Mouse (Mus musculus) thymus, postnatal 14 days (tissue): ENCODE data around the gene 1810065E05Rik.

Experiments
- DNase-seq: peaks from one replicate; pipeline ENCODE4 v3.0.0; 2021

1810065E05Rik gene

DNA sequence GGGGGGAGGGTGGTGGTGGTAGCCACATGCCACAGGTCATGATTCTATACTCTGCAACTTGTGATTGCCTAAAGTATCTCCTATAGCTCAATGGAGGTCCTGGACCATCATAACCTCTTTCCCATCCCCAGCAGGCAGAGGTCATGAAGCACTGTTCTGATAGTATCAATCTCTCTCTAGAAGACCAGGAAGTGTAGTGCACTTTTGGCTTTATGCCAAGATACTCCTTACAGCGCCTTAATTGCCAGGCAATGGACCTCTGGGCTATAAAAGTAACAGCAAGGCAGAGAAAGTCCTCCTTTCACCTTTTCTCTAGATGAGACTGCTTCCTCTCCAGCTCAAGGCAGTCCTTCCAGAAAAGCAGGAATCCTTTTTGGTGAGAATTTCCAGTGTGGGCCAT lies at the start of gene 1810065E05Rik:
1810065E05Rik (plus strand) TSS at position 297 of the 400 bp plus-strand sequence.
- DNase-seq: no peak

DNA sequence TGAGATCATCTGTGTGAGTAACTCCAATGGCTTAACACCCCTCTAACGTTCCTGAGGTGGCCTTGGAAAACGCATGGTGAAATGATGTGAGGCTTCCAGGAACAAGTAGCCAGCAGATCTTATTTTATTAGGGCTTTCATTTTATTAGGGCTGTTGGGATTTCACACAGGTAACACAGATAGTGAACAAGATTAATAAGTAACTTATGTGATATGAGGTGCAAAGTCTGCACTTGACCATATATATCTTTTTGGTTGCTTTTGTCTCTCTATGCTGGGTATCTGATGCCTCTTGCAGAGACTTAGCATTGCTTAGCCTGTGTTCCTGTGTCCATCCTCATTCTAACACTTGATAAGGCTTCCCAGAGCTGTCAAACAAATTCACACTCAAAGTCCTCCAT lies 43.6 kb upstream of the 1810065E05Rik start:
- DNase-seq: no peak

DNA sequence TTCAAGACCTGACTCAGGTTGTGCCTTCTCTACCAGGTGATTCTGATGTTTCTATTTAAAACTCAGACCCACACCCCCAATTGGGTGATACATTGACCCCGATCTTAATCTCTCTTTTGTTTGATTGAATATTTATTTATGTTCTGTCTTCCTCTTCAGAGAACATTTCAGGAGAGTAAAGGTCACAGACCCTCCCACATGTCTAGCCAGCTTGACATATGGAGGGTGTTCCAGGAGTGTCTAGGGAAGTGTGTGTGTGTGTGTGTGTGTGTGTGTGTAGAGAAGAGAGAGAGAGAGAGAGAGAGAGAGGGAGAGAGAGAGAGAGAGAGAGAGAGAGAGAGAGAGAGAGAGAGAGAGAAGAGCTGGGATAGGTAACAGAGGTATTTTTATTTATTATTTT lies 43.2 kb upstream of the 1810065E05Rik start:
- no peak for DNase-seq

DNA sequence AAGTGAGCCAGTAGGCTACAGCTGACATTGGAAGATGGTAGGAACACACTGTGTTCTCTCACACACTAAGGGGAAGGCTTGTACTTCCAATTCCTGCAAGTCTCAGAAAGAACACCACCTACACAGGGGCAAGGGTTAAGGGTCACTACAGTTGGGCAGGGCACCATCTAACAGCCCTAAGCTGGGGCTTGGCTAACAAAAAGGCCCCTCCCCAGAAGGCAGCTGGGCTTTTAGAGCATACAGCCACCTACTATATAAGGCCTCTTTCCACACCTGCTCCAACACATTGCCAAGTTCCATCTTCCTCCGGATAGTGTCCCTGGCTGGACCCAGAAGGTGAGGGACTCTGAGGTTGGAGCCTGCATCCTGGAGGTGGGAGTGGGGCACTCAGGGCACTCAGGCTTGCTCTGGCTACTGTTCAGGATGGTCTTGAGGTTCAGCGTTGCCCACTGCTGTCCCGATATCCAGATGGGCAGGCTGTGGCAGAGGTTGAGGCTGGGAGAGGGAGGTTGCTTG lies 42.1 kb upstream of the 1810065E05Rik start, which contains the start of gene Lypd8:
Lypd8 (plus strand) TSS at position 281 of the 516 bp plus-strand sequence.
- DNase-seq: no peak

DNA sequence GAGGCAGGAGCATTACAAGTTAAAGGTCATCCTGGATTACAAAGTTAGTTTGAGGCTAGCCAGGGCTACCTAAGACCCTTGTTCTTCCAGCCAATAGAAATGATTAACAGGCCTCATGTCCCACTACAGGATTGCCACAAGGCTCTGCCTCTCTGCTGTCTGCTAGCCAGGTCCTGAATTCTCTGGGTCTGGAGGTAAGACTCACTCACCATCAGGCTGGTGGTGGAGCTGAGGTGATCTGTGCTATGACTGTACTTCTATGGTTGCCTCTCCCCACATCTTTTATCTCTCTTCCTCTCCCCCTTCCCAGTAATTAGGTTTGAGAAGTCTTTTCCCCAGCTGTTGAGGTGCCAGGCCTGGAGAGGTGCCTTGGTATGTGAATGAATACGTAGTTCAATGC lies 41.4 kb upstream of the 1810065E05Rik start:
- no peak for DNase-seq

DNA sequence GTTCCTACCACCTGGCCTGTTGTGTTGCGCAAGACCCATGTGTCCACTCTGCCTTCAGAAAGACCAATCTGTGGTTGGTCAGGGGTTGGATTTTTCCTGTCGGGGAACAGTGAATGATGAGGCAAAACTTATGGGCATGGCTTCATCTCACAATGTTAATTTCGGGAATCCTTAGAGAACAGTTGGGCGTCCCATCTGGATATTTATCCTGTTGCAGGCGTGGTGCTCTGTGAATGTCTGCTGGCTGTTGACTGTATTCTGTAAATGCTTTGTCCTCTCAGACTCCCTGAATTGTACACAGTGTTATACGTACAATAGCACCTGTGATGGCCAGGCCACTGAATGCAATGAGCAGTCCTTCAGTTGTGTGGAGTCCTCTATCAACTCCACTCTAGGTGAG lies 38.4 kb upstream of the 1810065E05Rik start:
- no peak for DNase-seq

DNA sequence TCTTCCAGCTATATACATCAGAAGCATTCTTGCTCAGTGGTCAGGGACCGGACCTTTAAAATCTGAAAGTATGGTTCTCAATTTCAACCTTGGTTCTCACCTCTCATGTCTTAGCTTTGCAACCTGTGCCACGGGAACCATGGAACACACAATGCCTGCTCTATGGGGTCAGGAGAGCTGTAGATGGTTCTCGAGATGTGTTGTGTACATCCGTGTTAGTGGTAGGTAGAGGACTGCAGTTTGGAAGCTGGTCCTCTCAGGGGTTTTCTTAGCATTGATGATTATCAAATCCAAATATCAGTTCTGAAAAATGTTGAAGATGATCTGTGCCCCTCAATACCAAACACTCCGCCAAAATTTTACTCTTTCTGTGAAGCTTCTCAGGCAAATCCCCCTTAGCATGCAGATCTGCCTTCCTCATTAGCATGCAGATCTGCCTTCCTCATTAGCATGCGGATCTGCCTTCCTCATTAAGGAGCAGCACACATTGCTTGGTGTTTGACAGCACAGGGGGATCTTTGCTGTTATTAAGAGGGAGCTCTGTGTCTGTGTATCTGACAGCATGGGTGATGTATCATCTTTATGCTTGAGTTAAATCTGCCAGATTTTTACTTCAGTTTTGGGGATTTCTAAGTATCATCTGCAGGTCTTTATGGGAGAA lies 20.8 kb upstream of the 1810065E05Rik start:
- DNase-seq: no peak

DNA sequence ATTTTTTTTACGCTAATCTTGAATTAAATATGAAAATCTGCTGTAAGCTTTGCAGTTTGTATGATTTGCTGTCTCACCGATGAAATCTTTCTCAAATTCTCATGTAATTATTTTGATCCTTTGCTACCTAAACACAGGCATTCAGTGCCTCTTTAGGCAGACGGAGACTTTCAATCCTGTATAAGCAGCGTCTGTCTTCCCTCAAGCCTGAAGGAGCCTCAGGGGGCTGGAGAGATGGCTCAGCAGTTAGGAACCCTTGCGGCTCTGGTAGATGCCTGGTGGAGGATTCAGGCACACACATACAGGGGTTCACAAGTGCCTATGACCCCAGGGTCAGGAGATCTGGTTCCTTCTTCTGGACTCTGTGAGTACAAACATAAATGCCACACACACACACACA lies 20.3 kb upstream of the 1810065E05Rik start:
- no peak for DNase-seq

DNA sequence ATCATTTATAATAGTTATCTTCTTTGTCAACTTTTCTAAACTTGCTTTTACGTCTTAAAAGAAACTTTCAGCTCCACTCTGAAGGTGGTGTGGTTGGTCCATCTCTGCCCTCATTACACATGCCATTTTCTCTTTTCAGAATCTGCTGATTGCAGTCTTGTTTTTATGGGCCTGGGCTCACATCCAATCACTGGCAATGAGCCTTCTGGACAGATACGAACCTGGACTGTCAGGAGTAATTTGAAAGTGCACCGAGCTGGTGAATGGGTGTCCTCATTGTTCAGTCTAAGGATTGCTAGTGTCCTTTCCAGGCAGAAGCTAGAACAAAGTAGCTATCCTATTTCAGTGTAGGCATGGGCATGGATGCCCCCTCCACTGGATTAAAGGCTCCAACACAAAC lies 12.8 kb upstream of the 1810065E05Rik start:
- no peak for DNase-seq

DNA sequence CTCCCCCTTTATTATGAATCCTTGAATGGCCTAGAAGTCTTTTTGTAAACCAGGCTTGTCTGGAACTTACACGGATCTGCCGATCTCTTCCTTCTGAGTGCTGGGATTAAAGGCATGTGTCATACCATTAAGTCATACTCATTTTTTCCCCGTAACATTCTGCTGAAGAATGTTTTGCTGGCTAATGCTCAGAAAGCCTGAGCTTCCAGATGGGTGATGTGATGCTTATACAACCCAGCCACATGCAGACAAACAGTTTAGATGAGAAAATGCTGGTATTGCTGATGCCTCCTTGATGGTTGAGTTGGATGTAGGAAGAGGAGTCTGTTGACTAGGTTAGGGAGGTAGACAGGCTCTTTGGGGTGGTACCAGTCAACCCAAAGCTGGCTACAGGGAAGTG lies 2.6 kb upstream of the 1810065E05Rik start:
- no peak for DNase-seq

DNA sequence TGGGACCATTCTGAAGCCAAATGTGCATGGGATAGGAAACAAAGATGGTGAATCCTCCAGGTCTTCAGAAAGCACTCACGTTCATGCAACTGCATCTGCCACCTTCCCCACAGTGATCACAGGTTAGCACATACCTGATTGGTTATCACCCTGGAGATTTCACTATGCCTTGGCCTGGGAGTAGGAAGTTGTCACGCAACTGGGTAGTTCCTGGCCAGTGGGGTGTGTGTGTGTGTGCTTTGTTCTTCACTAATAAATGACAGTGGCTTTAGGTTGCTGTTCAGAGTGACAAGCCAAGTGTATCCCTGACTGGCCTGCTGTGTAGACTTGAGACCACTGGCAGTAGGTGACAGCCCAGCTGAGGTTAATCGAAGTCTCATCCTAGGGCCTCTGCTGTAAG lies 11.3 kb downstream of the 1810065E05Rik start, which contains the start of gene Gm12253:
Gm12253 (plus strand) TSS at position 301 of the 400 bp plus-strand sequence.
- no peak for DNase-seq

DNA sequence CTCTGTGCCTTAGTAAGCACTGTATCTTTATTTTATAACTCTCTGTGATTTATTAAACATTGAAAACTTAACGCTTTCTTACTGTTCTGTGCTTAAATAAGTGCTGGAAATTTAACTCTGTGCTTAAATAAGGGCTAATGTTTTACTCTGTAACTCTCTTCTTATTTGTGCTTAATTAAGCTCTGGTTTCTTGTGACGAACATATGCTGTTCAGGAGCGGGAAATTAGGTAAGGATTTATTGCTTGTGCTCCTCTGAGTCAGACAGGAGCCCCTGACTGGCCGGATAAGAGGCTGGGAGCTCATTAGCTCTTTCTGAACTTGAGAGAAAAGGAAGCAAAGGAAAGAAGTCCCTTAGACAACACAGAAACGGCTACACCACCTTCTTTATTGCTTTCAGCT lies 17.0 kb downstream of the 1810065E05Rik start:
- DNase-seq: no peak

DNA sequence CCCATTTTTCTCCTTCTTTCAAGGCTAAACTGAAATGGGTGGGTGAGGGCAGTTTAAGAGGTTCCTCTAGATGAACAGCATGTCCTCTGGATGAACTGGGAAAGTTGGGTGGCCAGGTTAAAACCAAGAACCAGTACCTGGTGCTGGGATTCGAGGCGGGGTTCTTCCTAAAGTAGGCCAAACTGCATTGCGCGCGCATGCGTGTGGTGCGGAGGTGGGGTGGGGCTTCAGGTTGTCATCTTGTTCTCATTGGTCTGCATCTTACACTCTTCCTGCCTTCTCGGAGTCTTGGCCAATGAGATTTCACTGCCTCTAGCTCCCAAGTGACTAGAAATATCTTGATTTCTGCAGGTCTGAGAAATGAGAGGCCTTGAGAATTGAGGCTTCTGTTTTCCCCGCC lies 31.8 kb downstream of the 1810065E05Rik start, which contains the start of gene Lypd9:
Lypd9 (minus strand) TSS at position 165 of the 400 bp plus-strand sequence.
- DNase-seq: no peak

DNA sequence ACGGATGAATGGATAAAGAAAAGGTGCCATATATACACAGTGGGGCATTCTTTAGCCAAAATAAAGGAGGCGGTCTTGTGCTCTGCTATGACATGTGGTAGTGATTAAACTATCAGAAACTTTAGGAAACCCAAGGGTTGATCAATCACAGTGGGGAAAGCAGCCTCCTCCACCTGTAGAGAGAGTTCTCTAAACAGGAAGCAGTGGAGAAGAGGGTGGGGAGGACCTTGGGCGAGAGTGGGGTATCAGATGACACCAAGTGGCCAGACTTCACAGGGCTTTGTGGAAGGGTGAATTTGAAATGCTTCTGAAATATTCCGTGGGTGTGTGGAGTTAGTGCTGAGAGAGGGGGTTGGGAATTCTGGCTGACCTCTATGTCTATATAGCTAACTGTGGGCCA lies 32.7 kb downstream of the 1810065E05Rik start:
- DNase-seq: no peak

DNA sequence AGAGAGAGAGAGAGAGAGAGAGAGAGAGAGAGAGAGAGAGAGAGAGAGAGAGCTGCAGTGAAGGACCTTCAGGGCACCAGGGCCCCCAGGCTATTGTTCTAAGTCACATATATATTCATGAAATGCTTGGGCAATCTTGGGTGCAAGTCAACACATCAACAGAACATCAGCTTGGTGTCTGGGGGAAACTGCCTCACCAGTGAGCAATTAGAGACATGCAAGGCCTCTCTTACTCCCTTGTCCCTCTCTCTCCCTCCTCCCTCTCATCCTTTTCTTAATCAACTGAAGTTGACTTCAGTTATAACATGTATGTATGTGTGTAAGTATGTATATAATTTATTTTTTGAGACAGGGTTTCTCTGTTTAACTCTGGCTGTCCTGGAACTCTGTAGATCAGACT lies 41.3 kb downstream of the 1810065E05Rik start, which contains the start of gene Olfr30:
Olfr30 (minus strand) TSS at position 101 of the 400 bp plus-strand sequence.
- DNase-seq: no peak
